Mouse (Mus musculus): Measurements from ENCODE around the gene Mmp14. TPM values are rescaled to one million over a fixed set of nuclear protein-coding genes. Genes with fewer than 3 reads are reported as not detected.

Gene Mmp14
- polyA plus RNA-seq, 1 experiment from 2014 or later: 113 TPM

DNA sequence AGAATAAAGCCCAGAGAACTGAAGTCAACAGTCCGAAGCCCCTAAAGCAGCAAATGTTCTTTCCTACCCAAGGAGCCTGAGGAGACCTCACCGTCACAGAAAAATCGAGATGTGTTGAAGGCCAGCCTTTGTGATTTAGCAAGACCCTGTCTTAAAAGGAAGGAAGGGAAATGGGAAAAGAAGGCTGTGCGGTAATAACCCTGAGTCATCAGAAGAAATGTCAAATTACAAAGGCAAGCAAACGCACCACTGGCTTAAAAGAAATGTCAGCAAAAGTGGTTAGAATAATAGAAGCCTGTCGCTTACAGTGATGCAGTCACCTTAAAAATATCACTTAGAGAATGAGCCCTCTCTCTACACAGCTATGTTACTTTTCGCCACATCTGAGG, 32.9 kb upstream of the Mmp14 start:
- no peak overlapping the region for H3K4me3 ChIP-seq
- no peak overlapping the region for H3K27ac ChIP-seq
- H3K4me1 ChIP-seq: no peaks in the 10 kb centered on the region
- WGBS: 73% methylated on average over 7 of the region's 7 CpGs
- H3K9me3 ChIP-seq (replicated peaks): no peaks in the 10 kb centered on the region
- H3K4me2 ChIP-seq (replicated peaks): no peak overlapping the region
- H3K36me3 ChIP-seq: no peaks in the 10 kb centered on the region
- ATAC-seq (ENCODE audit: low FRiP score): no peak
- H3K27me3 ChIP-seq: no peaks in the 10 kb centered on the region
- no peak overlapping the region for H3K9ac ChIP-seq

DNA sequence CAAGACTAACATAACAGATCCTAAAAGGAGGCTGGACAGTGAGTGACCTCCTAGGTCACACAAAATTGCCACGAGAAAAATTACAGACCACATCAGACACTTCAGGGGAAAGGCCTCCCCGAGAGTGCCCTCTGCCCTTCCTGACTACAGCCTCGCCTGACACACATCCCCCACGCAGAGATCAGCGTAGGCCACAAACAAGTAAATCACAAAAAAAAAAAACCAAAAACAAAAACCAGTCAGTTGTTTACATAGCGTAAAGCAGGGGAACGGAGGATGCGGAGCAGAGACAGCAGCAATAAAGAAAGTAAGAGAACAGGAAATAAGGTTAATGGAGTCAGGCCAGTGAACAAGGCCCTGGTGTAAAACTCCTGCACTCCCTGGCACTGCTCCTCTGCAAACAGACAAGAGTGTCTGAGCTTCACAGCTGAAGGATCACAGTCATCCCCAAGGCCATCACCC, 32.5 kb upstream of the Mmp14 start:
- Histone ChIP-seq H3K9ac (no peak overlapping the region), H3K4me2 (replicated peaks) (no peak overlapping the region), H3K27ac (no peak overlapping the region), H3K9me3 (replicated peaks) (no peaks in the 10 kb centered on the region), H3K4me3 (no peak overlapping the region), H3K36me3 (no peaks in the 10 kb centered on the region), H3K4me1 (no peaks in the 10 kb centered on the region), H3K27me3 (no peaks in the 10 kb centered on the region)
- no peak for ATAC-seq (ENCODE audit: low FRiP score)
- WGBS: 56% methylated on average over 8 of the region's 8 CpGs

DNA sequence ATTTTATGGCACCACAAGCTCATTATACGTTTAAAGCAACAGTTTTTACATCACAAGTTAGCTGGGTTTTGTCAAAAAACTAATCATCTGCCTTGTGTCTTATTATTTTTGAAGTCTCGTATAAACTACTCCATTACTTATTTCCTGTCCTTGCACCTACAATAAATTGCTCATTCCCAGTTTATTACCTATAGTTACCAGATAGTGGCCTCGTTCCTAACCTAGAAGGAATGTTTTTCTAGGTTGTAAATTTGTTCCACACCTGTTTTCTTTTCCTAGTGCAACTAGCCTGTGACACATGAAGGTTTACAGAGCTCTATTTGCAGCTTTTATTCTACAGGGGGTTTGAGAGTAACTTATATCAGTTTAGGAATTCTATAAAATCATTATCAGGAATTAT, 29.7 kb upstream of the Mmp14 start:
- no peaks in the 10 kb centered on the region for H3K4me1 ChIP-seq
- H3K4me3 ChIP-seq: no peak overlapping the region
- H3K27ac ChIP-seq: no peak overlapping the region
- no peaks in the 10 kb centered on the region for H3K9me3 ChIP-seq (replicated peaks)
- H3K36me3 ChIP-seq: no peaks in the 10 kb centered on the region
- H3K4me2 ChIP-seq (replicated peaks): no peak overlapping the region
- no peak for ATAC-seq (ENCODE audit: low FRiP score)
- WGBS: 82% methylated on average over 3 of the region's 3 CpGs
- H3K27me3 ChIP-seq: no peaks in the 10 kb centered on the region
- no peak overlapping the region for H3K9ac ChIP-seq

DNA sequence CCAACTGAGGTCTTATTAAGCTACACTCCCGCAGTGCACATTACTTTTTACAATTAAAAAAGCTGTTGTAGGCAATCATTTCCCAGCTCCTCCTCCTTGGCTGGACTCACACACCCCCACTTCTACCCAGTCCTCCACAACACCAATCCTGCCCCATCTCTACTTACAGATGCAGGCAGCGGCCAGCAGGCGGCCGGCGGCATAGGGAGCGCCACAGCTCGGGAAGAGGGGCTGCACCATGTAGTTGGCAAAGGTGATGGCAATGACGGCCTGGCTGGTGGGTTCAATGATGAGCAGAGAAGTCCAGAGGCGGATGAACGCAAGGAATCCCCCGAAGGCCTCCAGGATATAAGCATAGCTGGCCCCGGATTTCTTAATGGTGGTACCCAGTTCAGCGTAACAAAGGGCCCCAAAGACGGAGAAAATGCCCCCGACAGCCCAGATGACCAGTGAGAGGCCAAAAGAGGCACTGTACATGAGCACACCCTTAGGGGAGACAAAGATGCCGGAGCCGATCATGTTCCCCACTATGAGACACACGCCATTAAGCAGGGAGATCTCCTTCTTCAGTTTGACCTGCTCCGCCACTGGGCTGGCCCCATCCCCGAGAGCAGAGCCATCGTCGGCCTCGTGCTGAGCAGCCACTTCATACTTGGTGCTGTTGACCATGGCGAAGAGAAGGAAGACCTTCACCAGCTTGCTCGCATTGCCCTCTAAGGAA, 22.9 kb upstream of the Mmp14 start:
- Histone ChIP-seq H3K9me3 (replicated peaks) (no peaks in the 10 kb centered on the region), H3K4me1 (peaks cover 15% of the 10 kb centered on the region), H3K4me2 (replicated peaks) (no peak overlapping the region), H3K27ac (no peak overlapping the region), H3K27me3 (peaks cover 5% of the 10 kb centered on the region; the same call in 1 of the 2 replicates), H3K9ac (no peak overlapping the region), H3K36me3 (no peaks in the 10 kb centered on the region), H3K4me3 (no peak overlapping the region)
- 81% methylated on average over 25 of the region's 25 CpGs for WGBS
- ATAC-seq (ENCODE audit: low FRiP score): no peak

DNA sequence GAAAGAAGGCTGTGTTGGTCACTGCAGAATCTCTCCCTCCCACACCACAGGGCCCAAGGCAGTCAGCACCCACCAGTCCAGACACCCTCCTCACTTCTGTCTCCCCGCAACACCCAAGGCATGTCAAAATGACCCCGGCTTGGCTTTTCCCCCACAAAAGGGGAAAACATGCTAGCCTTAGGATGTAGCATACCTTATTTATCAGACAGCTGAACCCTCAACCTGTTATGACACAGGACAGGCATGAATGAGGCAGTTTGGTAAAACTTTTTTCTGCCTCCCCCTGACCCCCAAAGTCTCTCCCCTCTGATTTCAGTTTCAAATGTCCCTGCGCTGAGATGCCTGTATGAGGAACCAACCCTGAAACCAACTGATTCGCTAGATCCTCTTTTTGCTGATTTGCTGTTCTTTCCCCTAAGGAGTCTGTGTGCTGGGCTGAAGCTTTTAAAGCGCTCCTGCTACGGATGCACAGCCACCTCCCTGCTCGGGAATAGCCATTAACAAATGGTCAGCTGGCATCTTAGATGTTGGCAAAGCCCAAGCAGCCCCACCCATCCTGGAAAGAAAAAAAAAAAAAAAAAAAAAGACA, 22.3 kb upstream of the Mmp14 start:
- H3K27me3 ChIP-seq: peaks cover 12% of the 10 kb centered on the region
- H3K36me3 ChIP-seq: no peaks in the 10 kb centered on the region
- ATAC-seq (ENCODE audit: low FRiP score): no peak
- no peak overlapping the region for H3K9ac ChIP-seq
- WGBS: 79% methylated on average over 7 of the region's 7 CpGs
- peaks cover 21% of the 10 kb centered on the region for H3K4me1 ChIP-seq
- no peaks in the 10 kb centered on the region for H3K9me3 ChIP-seq (replicated peaks)
- H3K4me3 ChIP-seq: no peak overlapping the region
- H3K4me2 ChIP-seq (replicated peaks): no peak overlapping the region
- no peak overlapping the region for H3K27ac ChIP-seq

DNA sequence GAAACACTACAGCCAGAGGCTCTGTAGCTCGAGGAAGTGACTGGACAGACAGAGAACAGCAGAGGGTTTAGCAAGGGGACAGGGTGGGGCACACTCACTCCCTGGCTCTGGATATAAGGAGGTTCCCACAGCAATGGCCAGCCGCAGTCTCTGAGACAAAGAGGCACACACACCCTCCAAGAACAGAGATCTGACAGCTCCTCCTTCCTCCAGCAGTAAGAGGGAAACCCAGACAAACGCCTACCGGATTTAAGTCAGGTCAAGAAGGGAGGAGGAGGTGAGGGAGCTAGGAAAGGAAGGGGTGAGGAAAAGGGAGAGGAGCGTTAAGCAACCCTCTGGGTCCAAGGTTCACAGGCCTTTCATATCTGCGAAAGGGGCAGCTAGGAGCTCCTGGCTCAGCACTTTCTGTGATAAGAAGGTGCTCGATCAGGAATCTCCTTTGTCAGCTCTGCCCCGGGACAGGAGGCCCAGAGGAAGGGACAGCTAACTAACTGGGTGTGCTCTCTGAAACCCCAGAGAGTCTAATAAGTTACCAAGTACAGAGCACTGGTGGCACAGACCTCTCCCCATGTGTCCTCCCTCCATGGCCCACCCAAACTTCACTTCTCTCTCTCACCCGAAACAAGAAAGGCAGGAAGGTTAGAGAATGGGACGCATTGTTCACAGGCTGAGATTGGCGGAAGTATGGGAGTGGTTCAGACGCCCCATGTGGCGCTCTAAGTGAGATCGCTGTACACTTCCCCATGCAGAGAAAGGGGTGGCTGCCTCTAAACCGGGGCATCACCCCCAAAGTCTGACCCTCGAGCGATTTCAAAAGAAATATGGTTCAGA, 21.2 kb upstream of the Mmp14 start:
- Histone ChIP-seq H3K9me3 (replicated peaks) (no peaks in the 10 kb centered on the region), H3K27me3 (peaks cover 22% of the 10 kb centered on the region), H3K9ac (peak overlapping the region; percentile 35; the same call in 1 of the 2 replicates), H3K4me3 (no peak overlapping the region), H3K4me1 (peaks cover 22% of the 10 kb centered on the region), H3K36me3 (no peaks in the 10 kb centered on the region), H3K4me2 (replicated peaks) (no peak overlapping the region; the same call in 1 of the 2 replicates), H3K27ac (peak overlapping the region; percentile 40; the same call in 1 of the 2 replicates)
- ATAC-seq (ENCODE audit: low FRiP score): no peak
- 42% methylated on average over 17 of the region's 17 CpGs for WGBS

GRCm38 (mm10) chr14:54412000-54412576, 19.3 kb upstream of the Mmp14 start:
- Histone ChIP-seq H3K27ac (no peak overlapping the region), H3K27me3 (peaks cover 37% of the 10 kb centered on the region), H3K4me3 (no peak overlapping the region), H3K9ac (no peak overlapping the region), H3K36me3 (no peaks in the 10 kb centered on the region), H3K4me1 (peaks cover 22% of the 10 kb centered on the region), H3K9me3 (replicated peaks) (no peaks in the 10 kb centered on the region), H3K4me2 (replicated peaks) (no peak overlapping the region)
- 33% methylated on average over 9 of the region's 9 CpGs for WGBS
- no peak for ATAC-seq (ENCODE audit: low FRiP score)

GRCm38 (mm10) chr14:54412629-54413170, 18.7 kb upstream of the Mmp14 start:
- no peak overlapping the region for H3K4me3 ChIP-seq
- H3K27ac ChIP-seq: no peak overlapping the region
- no peak overlapping the region for H3K4me2 ChIP-seq (replicated peaks)
- no peaks in the 10 kb centered on the region for H3K9me3 ChIP-seq (replicated peaks)
- no peak for ATAC-seq (ENCODE audit: low FRiP score)
- WGBS: 48% methylated on average over 2 of the region's 2 CpGs
- H3K36me3 ChIP-seq: no peaks in the 10 kb centered on the region
- H3K9ac ChIP-seq: no peak overlapping the region
- H3K4me1 ChIP-seq: peaks cover 28% of the 10 kb centered on the region
- H3K27me3 ChIP-seq: peaks cover 43% of the 10 kb centered on the region

DNA sequence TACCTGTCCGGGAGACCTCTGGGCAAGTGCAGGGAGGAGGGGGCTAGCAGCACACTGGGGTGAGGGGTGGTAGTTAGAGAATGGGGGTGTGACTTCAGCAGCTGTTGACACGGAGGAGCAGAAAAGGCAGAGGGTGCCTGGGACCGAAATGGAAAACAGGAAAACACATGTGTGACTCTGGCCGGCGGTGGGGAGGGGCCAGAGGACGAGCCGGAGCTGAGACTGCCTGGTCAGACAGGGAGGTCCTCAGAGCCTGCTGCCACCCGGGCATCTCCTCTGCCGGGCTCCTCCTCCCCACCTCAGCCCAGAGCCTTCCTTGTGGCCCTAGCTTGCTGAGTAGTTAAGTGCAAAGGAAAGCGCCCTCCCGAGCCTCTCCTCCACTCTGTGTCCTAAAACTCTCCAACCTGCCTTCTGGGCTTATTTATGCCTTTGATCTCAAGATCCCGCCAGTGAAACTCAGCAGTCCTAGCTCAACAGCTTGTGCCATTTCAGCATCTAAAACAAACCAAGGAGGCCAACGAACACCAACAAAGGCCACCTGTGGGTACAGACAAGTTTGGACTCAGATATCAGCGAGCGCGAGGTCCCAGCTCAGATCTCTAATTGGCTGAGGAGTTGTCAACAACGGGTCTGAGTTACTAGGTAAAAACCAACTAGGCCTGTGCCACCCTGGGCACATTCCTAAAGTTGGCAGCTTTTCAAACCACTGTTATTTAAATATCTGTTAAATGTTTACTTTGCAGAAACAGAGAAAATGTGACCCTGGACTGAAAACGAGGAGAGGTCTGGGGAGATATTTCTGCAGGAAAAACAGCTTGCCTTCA, 17.3 kb upstream of the Mmp14 start:
- Histone ChIP-seq H3K4me2 (replicated peaks) (peak overlapping the region; percentile 35), H3K4me3 (no peak overlapping the region; the same call in 1 of the 2 replicates), H3K9ac (no peak overlapping the region), H3K9me3 (replicated peaks) (no peaks in the 10 kb centered on the region), H3K27ac (no peak overlapping the region), H3K36me3 (no peaks in the 10 kb centered on the region), H3K27me3 (peaks cover 52% of the 10 kb centered on the region), H3K4me1 (peaks cover 30% of the 10 kb centered on the region)
- ATAC-seq (ENCODE audit: low FRiP score): no peak
- WGBS: 7% methylated on average over 18 of the region's 18 CpGs

GRCm38 (mm10) chr14:54415241-54416020, 16.0 kb upstream of the Mmp14 start:
- H3K9me3 ChIP-seq (replicated peaks): no peaks in the 10 kb centered on the region
- H3K4me2 ChIP-seq (replicated peaks): no peak overlapping the region
- H3K27me3 ChIP-seq: peaks cover 52% of the 10 kb centered on the region
- peaks cover 20% of the 10 kb centered on the region for H3K4me1 ChIP-seq
- no peak for ATAC-seq (ENCODE audit: low FRiP score)
- no peak overlapping the region for H3K9ac ChIP-seq
- H3K27ac ChIP-seq: no peak overlapping the region
- H3K4me3 ChIP-seq: no peak overlapping the region
- WGBS: 7% methylated on average over 13 of the region's 13 CpGs
- no peaks in the 10 kb centered on the region for H3K36me3 ChIP-seq
